Mouse (Mus musculus) bone marrow, adult 2 months (tissue): ENCODE results near the gene Mid1.

Experiments used
- CTCF ChIP-seq: fragments of 200-500 bp; IDR thresholded peaks from 2 replicates; pipeline ENCODE4 v1.5.1; 2011; ENCODE audit warnings: low read length, control low read depth; ENCODE audit not compliant: control insufficient read depth, insufficient read depth
- POLR2A ChIP-seq: fragments of 200-500 bp; IDR thresholded peaks from 2 replicates; pipeline ENCODE4 v1.6.1; 2011; ENCODE audit warnings: low read depth, mild to moderate bottlenecking, control low read depth, low read length, borderline replicate concordance; ENCODE audit not compliant: control insufficient read depth

- no peak for TF ChIP-seq CTCF
- TF ChIP-seq POLR2A = no peak
Measured at GRCm38 (mm10) chrX:169692225-169692909, 7.4 kb downstream of the Mid1 start.
